Mouse (Mus musculus): ENCODE measurements at regions not wholly inside any gene's neighbourhood (a gene's known extent, or its start where the extent isn't known, plus 50 kb on each side); places are given as distances from the start of the nearest gene placed in this dataset.

DNA sequence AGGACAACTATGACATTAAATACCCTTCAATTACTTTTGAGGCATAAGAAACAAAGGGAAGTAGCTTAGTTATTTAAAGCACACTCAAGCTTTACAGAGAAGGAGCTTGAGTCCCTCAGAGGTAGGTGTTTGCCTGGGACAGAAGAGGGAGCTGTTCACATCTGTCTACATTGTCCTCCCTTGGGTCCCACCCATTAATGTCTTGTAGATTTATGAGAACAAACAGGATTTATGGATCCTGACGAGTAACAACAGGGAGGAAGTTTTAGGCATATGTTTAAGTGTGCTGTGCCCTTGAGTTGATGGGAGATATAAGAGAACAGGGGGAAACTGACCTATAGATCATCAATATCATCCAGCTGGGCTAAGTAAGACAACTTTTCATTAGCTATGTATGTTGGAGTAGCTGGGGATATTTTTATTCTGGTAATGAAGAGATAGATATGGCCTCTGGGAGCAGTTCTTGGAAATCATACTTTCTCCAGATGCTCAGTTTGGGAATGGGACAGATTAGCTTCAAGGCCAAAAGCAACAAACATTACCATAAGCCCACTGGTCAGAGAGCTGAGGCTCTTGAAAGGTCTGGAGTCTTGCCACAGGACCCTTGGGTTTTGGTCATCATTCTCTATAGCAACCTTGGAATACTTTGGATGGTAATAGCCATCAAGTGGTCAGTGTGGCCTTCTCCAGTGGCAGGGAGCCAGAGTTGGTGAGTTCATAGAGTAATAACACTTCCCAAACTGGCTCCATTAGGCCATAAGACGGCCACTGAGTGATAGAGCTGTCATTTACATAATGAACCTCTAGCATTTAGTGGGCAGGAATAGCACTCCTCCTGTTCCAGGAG, 487.3 kb downstream of the Meis1 start:
- Histone ChIP-seq H3K9ac (replicated peaks; ENCODE audit: low read depth, low read length) (no peak overlapping the region), H3K4me2 (replicated peaks; ENCODE audit: low read depth, low read length) (no peak overlapping the region), H3K27me3 (ENCODE audit: control insufficient read depth, insufficient read depth, low read length) (no peaks in the 10 kb centered on the region), H3K4me1 (ENCODE audit: control insufficient read depth, insufficient read depth, low read length) (peaks cover 7% of the 10 kb centered on the region), H3K4me3 (ENCODE audit: low read depth, low read length) (no peak overlapping the region), H3K36me3 (ENCODE audit: control insufficient read depth, insufficient read depth, low read length) (no peaks in the 10 kb centered on the region), H3K27ac (ENCODE audit: low read length) (no peak overlapping the region), H3K9me3 (ENCODE audit: control insufficient read depth, low read depth, low read length) (no peaks in the 10 kb centered on the region)
- WGBS: 49% methylated on average over 2 of the region's 2 CpGs
- ATAC-seq (ENCODE audit: insufficient number of reproducible peaks, insufficient read depth, low FRiP score, low read depth): no peak

DNA sequence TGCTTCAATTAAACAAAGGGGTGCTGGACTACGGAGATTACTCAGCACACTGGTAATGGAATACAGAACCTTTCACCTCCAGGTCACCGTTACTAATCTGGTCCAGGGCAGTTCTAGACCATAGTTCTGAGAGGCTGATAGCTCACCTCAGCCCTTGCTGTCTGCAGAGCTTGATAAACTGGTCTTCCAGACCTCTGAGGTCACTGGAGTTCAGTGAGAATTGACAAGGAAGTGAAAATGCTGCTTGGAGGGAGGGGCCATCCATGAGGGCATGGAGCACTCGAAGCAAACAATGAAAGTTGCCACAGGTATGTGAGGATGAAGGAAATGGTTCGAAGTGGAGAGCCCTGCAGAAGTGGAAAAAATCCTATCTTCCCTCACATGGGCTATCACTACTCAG, 490.2 kb downstream of the Meis1 start:
- Histone ChIP-seq H3K9me3 (ENCODE audit: control insufficient read depth, low read depth, low read length) (no peaks in the 10 kb centered on the region), H3K9ac (replicated peaks; ENCODE audit: low read depth, low read length) (no peak overlapping the region), H3K4me2 (replicated peaks; ENCODE audit: low read depth, low read length) (no peak overlapping the region), H3K4me1 (ENCODE audit: control insufficient read depth, insufficient read depth, low read length) (no peaks in the 10 kb centered on the region), H3K27me3 (ENCODE audit: control insufficient read depth, insufficient read depth, low read length) (no peaks in the 10 kb centered on the region), H3K27ac (ENCODE audit: low read length) (no peak overlapping the region), H3K36me3 (ENCODE audit: control insufficient read depth, insufficient read depth, low read length) (no peaks in the 10 kb centered on the region), H3K4me3 (ENCODE audit: low read depth, low read length) (no peak overlapping the region)
- no peak for ATAC-seq (ENCODE audit: insufficient number of reproducible peaks, insufficient read depth, low FRiP score, low read depth)
- 37% methylated on average over 4 of the region's 4 CpGs for WGBS

DNA sequence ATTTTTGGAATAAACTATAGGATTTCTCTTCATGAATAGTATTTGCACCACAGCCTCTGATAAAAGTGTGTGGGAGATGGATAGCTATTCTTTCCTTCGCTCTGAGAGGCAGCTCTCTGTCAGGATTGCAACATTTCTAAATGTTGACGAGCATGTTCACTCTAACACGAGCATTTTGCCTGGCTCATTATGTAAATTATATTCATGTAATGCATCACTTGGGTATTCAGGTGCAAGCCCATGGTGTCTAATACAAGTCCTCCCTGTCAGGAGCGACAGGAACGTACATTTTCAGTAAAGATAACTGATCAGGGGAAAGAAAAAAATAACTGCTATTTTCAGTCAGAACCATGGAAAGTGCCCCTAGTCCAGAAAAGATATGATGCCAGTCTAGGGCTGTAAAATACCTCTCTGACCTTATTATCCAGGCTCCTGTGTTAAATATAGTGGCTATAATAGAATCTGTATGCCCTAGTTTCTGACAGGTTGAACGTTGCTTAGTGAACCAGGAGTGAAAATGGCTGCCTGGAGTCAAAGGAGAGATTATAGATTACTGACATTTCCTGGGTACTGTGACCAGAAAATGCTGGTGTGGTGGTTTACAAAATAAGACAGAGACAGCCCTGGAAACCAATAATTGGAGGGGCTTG, 523.6 kb downstream of the Meis1 start:
- no peak overlapping the region for H3K9ac ChIP-seq (replicated peaks; ENCODE audit: low read depth, low read length)
- H3K27me3 ChIP-seq (ENCODE audit: control insufficient read depth, insufficient read depth, low read length): no peaks in the 10 kb centered on the region
- H3K27ac ChIP-seq (ENCODE audit: low read length): no peak overlapping the region
- no peaks in the 10 kb centered on the region for H3K9me3 ChIP-seq (ENCODE audit: control insufficient read depth, low read depth, low read length)
- no peak overlapping the region for H3K4me3 ChIP-seq (ENCODE audit: low read depth, low read length)
- 77% methylated on average over 6 of the region's 6 CpGs for WGBS
- no peaks in the 10 kb centered on the region for H3K4me1 ChIP-seq (ENCODE audit: control insufficient read depth, insufficient read depth, low read length)
- H3K4me2 ChIP-seq (replicated peaks; ENCODE audit: low read depth, low read length): no peak overlapping the region
- no peak for ATAC-seq (ENCODE audit: insufficient number of reproducible peaks, insufficient read depth, low FRiP score, low read depth)
- H3K36me3 ChIP-seq (ENCODE audit: control insufficient read depth, insufficient read depth, low read length): no peaks in the 10 kb centered on the region

DNA sequence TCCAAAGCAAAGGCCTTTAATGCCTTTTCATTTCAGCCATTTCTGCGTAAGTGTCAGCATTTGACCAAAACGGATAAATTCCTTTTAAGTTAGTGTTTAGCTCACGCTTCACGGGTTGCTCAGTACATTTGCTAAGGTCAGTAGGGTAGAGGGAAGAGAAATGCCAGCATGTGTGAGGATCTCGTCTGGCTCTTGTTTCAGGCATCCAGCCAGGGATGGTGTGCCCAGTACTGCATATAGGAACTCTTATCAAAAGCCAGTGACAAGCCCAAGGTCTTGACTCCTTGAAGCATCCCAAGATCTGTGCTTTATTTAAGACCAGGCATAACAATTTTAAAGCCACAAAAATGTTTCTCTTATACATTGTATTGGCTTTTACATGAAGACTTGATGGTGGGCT, 524.8 kb downstream of the Meis1 start:
- no peaks in the 10 kb centered on the region for H3K36me3 ChIP-seq (ENCODE audit: control insufficient read depth, insufficient read depth, low read length)
- no peak overlapping the region for H3K4me2 ChIP-seq (replicated peaks; ENCODE audit: low read depth, low read length)
- WGBS: 69% methylated on average over 5 of the region's 5 CpGs
- H3K4me1 ChIP-seq (ENCODE audit: control insufficient read depth, insufficient read depth, low read length): no peaks in the 10 kb centered on the region
- ATAC-seq (ENCODE audit: insufficient number of reproducible peaks, insufficient read depth, low FRiP score, low read depth): no peak
- H3K27me3 ChIP-seq (ENCODE audit: control insufficient read depth, insufficient read depth, low read length): no peaks in the 10 kb centered on the region
- no peak overlapping the region for H3K9ac ChIP-seq (replicated peaks; ENCODE audit: low read depth, low read length)
- no peak overlapping the region for H3K4me3 ChIP-seq (ENCODE audit: low read depth, low read length)
- H3K27ac ChIP-seq (ENCODE audit: low read length): no peak overlapping the region
- H3K9me3 ChIP-seq (ENCODE audit: control insufficient read depth, low read depth, low read length): no peaks in the 10 kb centered on the region

DNA sequence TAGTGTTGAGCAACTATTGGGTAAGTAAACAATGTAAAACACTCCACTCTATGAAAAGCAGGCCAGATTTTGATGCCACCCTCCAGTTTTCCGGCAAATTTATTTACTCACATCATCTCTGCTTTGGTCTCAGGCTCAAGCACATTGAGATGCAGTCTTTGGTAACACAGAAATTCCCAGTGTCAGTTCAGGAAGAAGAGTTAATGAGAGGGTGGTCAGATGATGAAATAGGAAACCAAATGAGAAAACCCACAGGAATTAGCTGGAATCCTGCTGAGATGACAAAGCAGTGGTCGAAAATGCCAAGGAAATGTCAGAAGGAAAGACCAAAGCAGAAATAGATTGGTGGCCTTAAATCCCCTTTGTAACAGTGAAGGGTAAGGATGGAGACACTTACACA, 525.7 kb downstream of the Meis1 start:
- WGBS: 43% methylated on average over 2 of the region's 2 CpGs
- H3K4me2 ChIP-seq (replicated peaks; ENCODE audit: low read depth, low read length): no peak overlapping the region

DNA sequence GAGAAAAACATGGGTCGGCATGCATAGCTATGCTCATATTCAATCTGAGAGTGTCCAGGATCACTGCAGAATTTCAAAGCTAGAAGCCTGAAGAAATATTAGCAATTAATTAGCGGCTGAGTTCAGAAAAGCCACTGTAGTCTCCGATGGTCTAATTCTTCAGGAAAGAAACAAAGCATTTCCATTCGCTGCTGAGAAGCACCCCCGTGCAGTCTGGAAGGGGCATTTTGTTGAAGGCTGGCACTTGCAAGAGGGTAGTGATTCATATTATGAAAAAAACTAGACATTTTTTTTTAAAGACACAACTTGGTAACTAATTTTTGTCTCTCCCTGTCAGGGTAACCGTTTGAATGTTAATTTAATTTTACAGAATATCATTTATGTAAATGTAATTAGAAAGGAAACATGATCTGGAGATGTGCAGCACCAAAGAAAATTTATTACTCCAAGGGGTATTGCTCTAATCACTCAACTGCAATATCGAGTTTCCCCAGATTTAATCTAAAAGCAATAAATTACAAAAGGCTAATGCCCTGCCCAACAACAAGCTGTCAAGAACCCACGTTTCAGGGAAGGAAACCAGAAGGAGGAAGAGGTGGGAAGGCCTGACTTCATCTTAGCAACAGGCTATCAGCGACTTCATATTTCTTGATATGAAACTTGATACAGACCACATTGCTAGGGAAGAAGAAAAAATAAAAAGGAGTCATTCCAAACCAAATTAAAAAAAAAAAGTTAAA, 529.1 kb downstream of the Meis1 start:
- H3K4me1 ChIP-seq (ENCODE audit: control insufficient read depth, insufficient read depth, low read length): no peaks in the 10 kb centered on the region
- no peaks in the 10 kb centered on the region for H3K27me3 ChIP-seq (ENCODE audit: control insufficient read depth, insufficient read depth, low read length)
- no peak for ATAC-seq (ENCODE audit: insufficient number of reproducible peaks, insufficient read depth, low FRiP score, low read depth)
- H3K36me3 ChIP-seq (ENCODE audit: control insufficient read depth, insufficient read depth, low read length): no peaks in the 10 kb centered on the region
- H3K9me3 ChIP-seq (ENCODE audit: control insufficient read depth, low read depth, low read length): no peaks in the 10 kb centered on the region
- no peak overlapping the region for H3K4me3 ChIP-seq (ENCODE audit: low read depth, low read length)
- no peak overlapping the region for H3K4me2 ChIP-seq (replicated peaks; ENCODE audit: low read depth, low read length)
- 48% methylated on average over 9 of the region's 9 CpGs for WGBS
- no peak overlapping the region for H3K27ac ChIP-seq (ENCODE audit: low read length)
- H3K9ac ChIP-seq (replicated peaks; ENCODE audit: low read depth, low read length): no peak overlapping the region

More for the DNA sequence above, 525.7 kb downstream of the Meis1 start:
- no peaks in the 10 kb centered on the region for H3K36me3 ChIP-seq (ENCODE audit: control insufficient read depth, insufficient read depth, low read length)
- no peaks in the 10 kb centered on the region for H3K4me1 ChIP-seq (ENCODE audit: control insufficient read depth, insufficient read depth, low read length)
- no peaks in the 10 kb centered on the region for H3K9me3 ChIP-seq (ENCODE audit: control insufficient read depth, low read depth, low read length)
- H3K4me3 ChIP-seq (ENCODE audit: low read depth, low read length): no peak overlapping the region
- H3K27ac ChIP-seq (ENCODE audit: low read length): no peak overlapping the region
- H3K9ac ChIP-seq (replicated peaks; ENCODE audit: low read depth, low read length): no peak overlapping the region
- no peak for ATAC-seq (ENCODE audit: insufficient number of reproducible peaks, insufficient read depth, low FRiP score, low read depth)
- no peaks in the 10 kb centered on the region for H3K27me3 ChIP-seq (ENCODE audit: control insufficient read depth, insufficient read depth, low read length)

DNA sequence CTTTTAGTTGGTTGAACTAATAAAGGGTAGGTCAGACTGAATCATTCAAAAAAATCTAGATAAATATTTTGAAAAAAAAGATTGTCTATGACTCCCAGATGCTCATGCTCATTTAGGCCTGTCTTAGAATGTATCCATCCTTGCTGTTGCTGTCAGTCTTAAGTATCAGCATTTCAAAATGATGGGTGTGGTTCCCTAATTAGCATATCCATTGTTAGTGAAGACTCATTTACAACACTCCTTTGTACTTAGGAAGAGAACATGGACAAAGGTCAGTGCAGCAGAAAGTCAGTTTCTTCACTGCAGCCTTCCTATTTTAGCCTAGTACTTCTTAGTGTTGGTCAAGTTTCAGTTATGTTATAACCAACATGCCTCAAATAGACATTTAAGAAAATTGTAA, 525.2 kb upstream of the Etaa1 start:
- no peak overlapping the region for H3K27ac ChIP-seq (ENCODE audit: low read length)
- H3K27me3 ChIP-seq (ENCODE audit: control insufficient read depth, insufficient read depth, low read length): no peaks in the 10 kb centered on the region
- no peak overlapping the region for H3K9ac ChIP-seq (replicated peaks; ENCODE audit: low read depth, low read length)
- no peaks in the 10 kb centered on the region for H3K9me3 ChIP-seq (ENCODE audit: control insufficient read depth, low read depth, low read length)
- no peak overlapping the region for H3K4me2 ChIP-seq (replicated peaks; ENCODE audit: low read depth, low read length)
- ATAC-seq (ENCODE audit: insufficient number of reproducible peaks, insufficient read depth, low FRiP score, low read depth): no peak
- no peaks in the 10 kb centered on the region for H3K4me1 ChIP-seq (ENCODE audit: control insufficient read depth, insufficient read depth, low read length)
- H3K36me3 ChIP-seq (ENCODE audit: control insufficient read depth, insufficient read depth, low read length): no peaks in the 10 kb centered on the region
- H3K4me3 ChIP-seq (ENCODE audit: low read depth, low read length): no peak overlapping the region

DNA sequence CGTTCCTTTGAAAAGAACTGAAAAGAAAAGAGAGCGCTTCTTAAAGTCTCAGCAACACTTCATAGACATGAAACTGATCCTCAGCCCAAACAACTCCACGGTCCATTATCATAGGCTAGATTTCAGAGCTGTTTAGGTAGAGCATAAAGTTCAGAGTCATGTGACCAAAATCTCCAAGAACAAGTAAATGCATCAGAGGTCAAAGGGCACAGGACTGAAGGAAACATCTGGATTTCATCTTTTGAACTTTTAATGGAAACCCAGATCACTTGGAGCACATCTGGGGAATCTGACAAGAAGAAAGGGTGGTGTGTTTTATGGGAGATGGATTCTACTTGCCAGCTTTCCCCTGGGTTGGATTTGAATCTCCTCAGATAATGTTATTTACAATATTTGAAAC, 497.6 kb upstream of the Etaa1 start:
- WGBS: 40% methylated on average over 3 of the region's 3 CpGs

More for the DNA sequence above, 497.6 kb upstream of the Etaa1 start:
- Histone ChIP-seq H3K4me1 (ENCODE audit: control insufficient read depth, insufficient read depth, low read length) (no peaks in the 10 kb centered on the region), H3K27me3 (ENCODE audit: control insufficient read depth, insufficient read depth, low read length) (no peaks in the 10 kb centered on the region), H3K9me3 (ENCODE audit: control insufficient read depth, low read depth, low read length) (no peaks in the 10 kb centered on the region), H3K9ac (replicated peaks; ENCODE audit: low read depth, low read length) (no peak overlapping the region), H3K36me3 (ENCODE audit: control insufficient read depth, insufficient read depth, low read length) (no peaks in the 10 kb centered on the region), H3K27ac (ENCODE audit: low read length) (no peak overlapping the region), H3K4me3 (ENCODE audit: low read depth, low read length) (no peak overlapping the region), H3K4me2 (replicated peaks; ENCODE audit: low read depth, low read length) (no peak overlapping the region)
- ATAC-seq (ENCODE audit: insufficient number of reproducible peaks, insufficient read depth, low FRiP score, low read depth): no peak
